Mouse (Mus musculus) forebrain, embryonic 10.5 days (tissue): ENCODE measurements at regions not wholly inside any gene's neighbourhood (a gene's known extent, or its start where the extent isn't known, plus 50 kb on each side); places are given as distances from the start of the nearest gene placed in this dataset.

Experiments used
- DNase-seq: peaks from one replicate; pipeline ENCODE4 v3.0.0-alpha.2; 2017; ENCODE audit warnings: low spot score; ENCODE audit errors: extremely low spot score
- H3K27ac ChIP-seq: fragments of 300-500 bp; sonication (generic); 2 replicates; pipeline ENCODE4 v1.5.1; 2016; ENCODE audit warnings: mild to moderate bottlenecking
- H3K27me3 ChIP-seq: fragments of 300-500 bp; sonication (generic); 2 replicates; pipeline ENCODE4 v1.6.1; 2016; ENCODE audit warnings: mild to moderate bottlenecking; ENCODE audit not compliant: poor library complexity, severe bottlenecking
- H3K36me3 ChIP-seq: fragments of 300-500 bp; sonication (generic); replicated peaks from 2 replicates; pipeline ENCODE4 v1.6.1; 2016; ENCODE audit warnings: mild to moderate bottlenecking, moderate library complexity
- H3K4me1 ChIP-seq: fragments of 300-500 bp; sonication (generic); 2 replicates; pipeline ENCODE4 v1.6.1; 2016
- H3K4me3 ChIP-seq: fragments of 300-500 bp; sonication (generic); 2 replicates; pipeline ENCODE4 v1.5.1; 2016; ENCODE audit warnings: mild to moderate bottlenecking, moderate library complexity
- H3K9me3 ChIP-seq: fragments of 300-500 bp; sonication (generic); 2 replicates; pipeline ENCODE4 v1.6.1; 2016; ENCODE audit warnings: mild to moderate bottlenecking, moderate library complexity
- WGBS: fragments of 180-500 bp; shearing (Covaris S2); methylation state at CpG from one replicate; pipeline ENCODE4 v1.1.7; 2016; 5-methylcytosine and 5-hydroxymethylcytosine counted together

GRCm38 (mm10) chr2:45840389-45840788 is 723.2 kb upstream of the Zeb2 start:
- H3K4me1 ChIP-seq = no peaks in the 10 kb centered on the region
- H3K27ac ChIP-seq = no peak overlapping the region
- no peaks in the 10 kb centered on the region for H3K27me3 ChIP-seq
- H3K36me3 ChIP-seq = no peaks in the 10 kb centered on the region
- no peaks in the 10 kb centered on the region for H3K9me3 ChIP-seq
- DNase-seq = no peak
- H3K4me3 ChIP-seq = no peak overlapping the region

GRCm38 (mm10) chr2:45836546-45837221 is 719.5 kb upstream of the Zeb2 start:
- Histone ChIP-seq H3K4me1 (no peaks in the 10 kb centered on the region), H3K27me3 (no peaks in the 10 kb centered on the region), H3K4me3 (no peak overlapping the region), H3K9me3 (no peaks in the 10 kb centered on the region), H3K27ac (no peak overlapping the region), H3K36me3 (no peaks in the 10 kb centered on the region)
- WGBS = 86% methylated on average over 6 of the region's 6 CpGs
- DNase-seq = no peak

GRCm38 (mm10) chr2:45817945-45818719 is 700.9 kb upstream of the Zeb2 start:
- Histone ChIP-seq H3K4me3 (no peak overlapping the region), H3K9me3 (no peaks in the 10 kb centered on the region), H3K36me3 (no peaks in the 10 kb centered on the region), H3K27ac (no peak overlapping the region), H3K27me3 (no peaks in the 10 kb centered on the region), H3K4me1 (no peaks in the 10 kb centered on the region)
- WGBS = 89% methylated on average over 8 of the region's 8 CpGs
- DNase-seq = no peak

GRCm38 (mm10) chr2:45814741-45815140 is 697.5 kb upstream of the Zeb2 start:
- Histone ChIP-seq H3K36me3 (no peaks in the 10 kb centered on the region), H3K4me1 (no peaks in the 10 kb centered on the region), H3K9me3 (no peaks in the 10 kb centered on the region), H3K4me3 (no peak overlapping the region), H3K27me3 (no peaks in the 10 kb centered on the region), H3K27ac (no peak overlapping the region)
- WGBS = 94% methylated on average over 4 of the region's 4 CpGs
- no peak for DNase-seq

GRCm38 (mm10) chr2:45805329-45805728 is 688.1 kb upstream of the Zeb2 start:
- Histone ChIP-seq H3K4me1 (no peaks in the 10 kb centered on the region), H3K9me3 (no peaks in the 10 kb centered on the region), H3K4me3 (no peak overlapping the region), H3K27ac (no peak overlapping the region), H3K27me3 (no peaks in the 10 kb centered on the region), H3K36me3 (no peaks in the 10 kb centered on the region)
- no peak for DNase-seq
- WGBS = 80% methylated on average over 2 of the region's 2 CpGs

GRCm38 (mm10) chr2:45800131-45800530 is 682.9 kb upstream of the Zeb2 start:
- Histone ChIP-seq H3K9me3 (no peaks in the 10 kb centered on the region), H3K27me3 (no peaks in the 10 kb centered on the region), H3K27ac (no peak overlapping the region), H3K4me3 (no peak overlapping the region), H3K36me3 (no peaks in the 10 kb centered on the region), H3K4me1 (no peaks in the 10 kb centered on the region)
- 88% methylated on average over 2 of the region's 2 CpGs for WGBS
- no peak for DNase-seq

GRCm38 (mm10) chr2:45793561-45793960 is 676.4 kb upstream of the Zeb2 start:
- 80% methylated on average over 3 of the region's 3 CpGs for WGBS

GRCm38 (mm10) chr2:45789739-45790138 is 672.5 kb upstream of the Zeb2 start:
- no peak for DNase-seq
- peaks cover 3% of the 10 kb centered on the region; the same call in 1 of the 2 replicates for H3K27me3 ChIP-seq
- WGBS = 41% methylated on average over 4 of the region's 4 CpGs
- peaks cover 28% of the 10 kb centered on the region for H3K4me1 ChIP-seq
- H3K27ac ChIP-seq = no peak overlapping the region
- H3K4me3 ChIP-seq = no peak overlapping the region
- no peaks in the 10 kb centered on the region for H3K36me3 ChIP-seq
- H3K9me3 ChIP-seq = no peaks in the 10 kb centered on the region

More at GRCm38 (mm10) chr2:45793561-45793960, 676.4 kb upstream of the Zeb2 start:
- DNase-seq = no peak
- peaks cover 3% of the 10 kb centered on the region; the same call in 1 of the 2 replicates for H3K27me3 ChIP-seq
- peaks cover 14% of the 10 kb centered on the region for H3K4me1 ChIP-seq
- H3K27ac ChIP-seq = no peak overlapping the region
- H3K4me3 ChIP-seq = no peak overlapping the region
- no peaks in the 10 kb centered on the region for H3K9me3 ChIP-seq
- H3K36me3 ChIP-seq = no peaks in the 10 kb centered on the region

GRCm38 (mm10) chr2:45787732-45788390 is 670.7 kb upstream of the Zeb2 start:
- no peak for DNase-seq
- H3K4me1 ChIP-seq = peaks cover 28% of the 10 kb centered on the region
- no peak overlapping the region for H3K27ac ChIP-seq
- peaks cover 3% of the 10 kb centered on the region; the same call in 1 of the 2 replicates for H3K27me3 ChIP-seq
- WGBS = 59% methylated on average over 16 of the region's 16 CpGs
- H3K4me3 ChIP-seq = no peak overlapping the region
- no peaks in the 10 kb centered on the region for H3K9me3 ChIP-seq
- no peaks in the 10 kb centered on the region for H3K36me3 ChIP-seq

GRCm38 (mm10) chr2:45786787-45787186 is 669.6 kb upstream of the Zeb2 start:
- WGBS = 68% methylated on average over 6 of the region's 6 CpGs
- Histone ChIP-seq H3K27me3 (peaks cover 3% of the 10 kb centered on the region; the same call in 1 of the 2 replicates), H3K4me3 (no peak overlapping the region), H3K36me3 (no peaks in the 10 kb centered on the region), H3K27ac (no peak overlapping the region), H3K4me1 (peaks cover 28% of the 10 kb centered on the region), H3K9me3 (no peaks in the 10 kb centered on the region)
- no peak for DNase-seq

GRCm38 (mm10) chr2:45785684-45786083 is 668.5 kb upstream of the Zeb2 start:
- DNase-seq = no peak
- WGBS = 77% methylated on average over 2 of the region's 2 CpGs
- Histone ChIP-seq H3K9me3 (no peaks in the 10 kb centered on the region), H3K27me3 (peaks cover 3% of the 10 kb centered on the region; the same call in 1 of the 2 replicates), H3K4me3 (no peak overlapping the region), H3K4me1 (peaks cover 28% of the 10 kb centered on the region), H3K36me3 (no peaks in the 10 kb centered on the region), H3K27ac (no peak overlapping the region)

GRCm38 (mm10) chr2:45783634-45784412 is 666.6 kb upstream of the Zeb2 start:
- Histone ChIP-seq H3K27ac (no peak overlapping the region), H3K36me3 (no peaks in the 10 kb centered on the region), H3K4me3 (no peak overlapping the region), H3K4me1 (peaks cover 17% of the 10 kb centered on the region), H3K9me3 (no peaks in the 10 kb centered on the region), H3K27me3 (peaks cover 2% of the 10 kb centered on the region; the same call in 1 of the 2 replicates)
- no peak for DNase-seq
- 88% methylated on average over 9 of the region's 9 CpGs for WGBS
